Mouse (Mus musculus) adrenal gland, adult (tissue): ENCODE measurements at regions not wholly inside any gene's neighbourhood (a gene's known extent, or its start where the extent isn't known, plus 50 kb on each side); places are given as distances from the start of the nearest gene placed in this dataset.

Experiments used
- DNase-seq, 2 experiments: peaks; one replicate each; pipeline ENCODE4 v3.0.0; 2022 to 2023; ENCODE audit warnings: low spot score in 1 of 2; ENCODE audit not compliant: inconsistent age in 2 of 2

GRCm38 (mm10) chr12:77962631-77963030, 231.4 kb upstream of the Gm6657 start:
- no peak for DNase-seq

DNA sequence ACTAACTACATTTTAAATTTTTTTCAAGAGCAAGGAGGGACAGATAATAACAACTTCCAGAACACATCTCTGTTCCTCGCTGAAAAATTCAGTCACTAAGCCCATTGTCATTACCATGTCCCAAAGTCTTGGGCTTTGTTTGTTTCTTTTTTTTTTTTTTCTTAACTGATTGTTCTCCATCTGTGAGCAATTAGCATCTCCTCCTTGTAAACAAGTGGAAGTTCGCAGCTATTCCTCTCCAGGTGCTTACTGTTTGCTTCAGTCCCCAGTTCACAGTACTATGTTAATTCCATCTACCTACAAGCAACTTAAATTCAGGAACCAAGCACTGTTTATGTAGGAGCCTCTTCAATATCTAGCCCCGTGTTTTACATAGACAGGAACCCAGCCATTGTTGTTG, 225.5 kb upstream of the Gm6657 start:
- DNase-seq = no peak

- peak in 1 of 2 experiments; percentile 25 for DNase-seq
Observed at GRCm38 (mm10) chr12:77970026-77970425, 224.0 kb upstream of the Gm6657 start.

- DNase-seq = peak in 1 of 2 experiments; percentile 23
Observed at GRCm38 (mm10) chr12:77972165-77972564, 221.9 kb upstream of the Gm6657 start.

- DNase-seq = no peak
Observed at GRCm38 (mm10) chr12:77976952-77977351, 217.1 kb upstream of the Gm6657 start.

- DNase-seq = no peak
Observed at GRCm38 (mm10) chr12:77986738-77987137, 207.3 kb upstream of the Gm6657 start.

DNA sequence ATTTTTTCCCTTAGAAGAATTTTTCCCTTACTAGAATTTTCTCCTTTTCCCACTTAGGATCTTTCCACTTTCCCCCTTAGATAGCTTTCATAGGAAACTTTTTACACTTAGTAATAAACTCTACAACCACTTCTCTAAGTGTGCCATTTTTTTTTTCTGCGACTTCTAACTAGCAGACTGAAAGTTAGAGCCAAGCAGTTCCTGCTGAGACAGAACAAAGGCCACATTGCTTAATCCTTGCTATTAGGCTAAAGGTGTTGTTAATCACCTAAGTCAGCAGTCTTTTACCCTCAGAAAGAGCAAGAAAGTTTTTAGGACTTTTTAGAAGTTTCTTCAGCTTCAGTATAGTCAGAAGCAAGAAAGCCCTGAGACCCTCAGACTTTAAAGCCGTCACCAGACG, 204.3 kb upstream of the Gm6657 start:
- no peak for DNase-seq

- no peak for DNase-seq
Observed at GRCm38 (mm10) chr12:77991627-77992026, 202.4 kb upstream of the Gm6657 start.

DNA sequence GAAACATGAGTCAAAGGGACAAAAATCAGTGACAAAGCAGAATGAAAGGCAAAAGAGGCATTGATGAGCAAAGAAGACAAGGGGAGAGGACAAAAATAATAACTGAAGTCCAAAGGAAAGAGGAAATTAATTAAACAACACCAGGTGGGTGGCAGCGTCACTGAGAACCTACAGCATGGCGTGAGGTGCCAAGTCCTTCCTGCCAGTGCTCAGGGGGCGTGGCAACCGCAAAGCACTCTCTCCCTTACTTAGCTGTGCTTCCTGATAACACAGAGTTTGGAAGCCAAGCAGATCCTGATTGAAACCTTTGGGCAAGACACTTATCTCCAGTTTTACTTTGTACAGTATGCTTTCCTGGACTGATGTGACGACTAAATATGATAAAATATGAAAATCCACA, 199.9 kb upstream of the Gm6657 start:
- DNase-seq = no peak

DNA sequence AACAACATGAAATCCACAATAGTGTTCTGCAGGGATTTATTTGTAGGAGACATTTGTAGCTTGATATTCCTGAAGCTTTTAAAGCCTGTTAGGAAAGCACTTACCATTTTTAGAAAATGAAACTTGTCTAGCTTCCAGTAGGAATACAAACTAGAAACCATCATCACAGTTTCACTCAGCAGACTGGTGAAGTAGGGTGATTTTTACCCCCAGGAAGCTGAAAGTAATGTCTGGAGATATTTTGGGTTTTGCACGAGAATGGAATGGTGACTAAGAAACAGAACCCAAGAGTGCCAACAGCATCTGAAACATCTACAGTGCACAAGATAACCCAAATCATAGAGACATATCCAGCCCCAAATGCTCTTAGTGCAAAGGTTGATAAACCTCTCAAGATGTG, 196.1 kb upstream of the Gm6657 start:
- DNase-seq = no peak

DNA sequence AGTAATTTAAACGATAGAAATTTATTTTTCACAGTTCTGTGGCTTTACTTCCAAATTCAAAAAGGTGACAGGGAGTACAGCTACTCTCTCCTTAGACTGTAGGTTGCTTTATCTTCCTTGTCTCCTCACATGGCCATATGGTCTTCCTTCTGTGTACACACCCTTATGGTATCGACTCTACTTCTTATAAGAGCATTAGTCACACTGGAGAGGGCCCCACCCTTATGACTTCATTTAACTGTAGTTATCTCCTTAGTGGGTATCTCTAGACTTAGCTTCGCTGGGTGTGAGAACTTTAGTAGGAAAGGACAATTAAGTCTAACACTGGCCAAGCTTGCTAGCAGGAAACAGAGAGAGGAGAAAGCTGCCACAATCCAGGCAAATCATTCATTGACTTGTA, 193.6 kb upstream of the Gm6657 start:
- DNase-seq = no peak

GRCm38 (mm10) chr12:78001846-78002245, 192.2 kb upstream of the Gm6657 start:
- DNase-seq = no peak

DNA sequence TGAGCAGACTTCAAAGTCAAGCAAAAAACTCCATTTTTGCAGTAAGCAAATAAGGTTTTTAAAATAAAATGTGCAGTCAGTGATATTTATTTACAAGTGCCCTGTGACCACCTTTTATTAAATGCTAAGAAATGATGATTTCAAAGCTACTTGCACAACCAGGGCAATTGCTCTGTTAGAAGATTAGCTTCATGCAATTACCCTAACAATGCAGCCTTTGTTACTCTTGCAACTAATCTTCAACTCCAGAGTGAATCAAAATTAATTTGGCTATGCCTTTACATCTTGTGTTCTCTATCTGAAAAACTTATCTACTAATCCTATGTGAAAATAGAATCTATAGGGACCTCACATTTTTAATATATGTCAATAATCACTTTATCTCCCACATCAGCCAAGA, 160.3 kb upstream of the Gm6657 start:
- no peak for DNase-seq

DNA sequence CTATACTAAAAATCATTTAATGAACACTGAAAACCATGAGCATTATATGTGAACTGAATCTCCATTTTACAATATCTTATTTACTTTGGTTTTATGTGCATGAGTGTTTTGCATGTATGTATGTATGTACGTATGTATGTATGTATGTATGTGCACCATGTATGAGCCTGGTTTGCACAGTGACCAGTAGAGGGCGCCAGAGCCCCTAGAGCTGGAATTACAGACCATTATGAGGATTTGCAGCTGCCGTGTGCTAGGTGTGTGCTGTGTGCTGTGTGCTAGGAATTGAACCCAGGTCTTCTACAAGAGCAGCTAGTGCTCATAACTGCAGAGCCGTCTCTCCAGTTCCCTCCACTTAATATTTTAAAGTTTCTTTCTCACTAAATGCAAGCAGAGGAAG, 147.5 kb upstream of the Gm6657 start:
- DNase-seq = no peak

- DNase-seq = peak; percentile 17 to 78
Observed at GRCm38 (mm10) chr12:78055956-78056355, 138.1 kb upstream of the Gm6657 start.

DNA sequence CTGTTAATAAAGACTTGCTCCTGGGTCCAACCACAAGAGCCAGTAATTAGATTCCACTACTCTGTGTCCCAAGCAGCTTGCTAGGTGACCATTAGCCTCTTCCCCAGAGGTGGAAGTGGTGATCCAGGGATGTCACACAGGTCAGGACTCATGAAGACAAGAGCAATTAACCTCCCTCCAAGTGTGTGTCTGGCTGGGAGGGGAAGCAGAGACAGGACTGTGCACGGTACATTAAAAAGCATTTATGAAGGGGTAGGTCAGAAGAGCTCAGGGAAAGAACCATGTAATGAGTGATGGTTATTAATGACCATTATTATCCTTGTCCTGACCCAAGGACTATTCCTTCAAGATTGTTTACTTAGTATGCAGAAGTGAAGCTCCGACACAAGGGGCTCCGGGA, 136.9 kb upstream of the Gm6657 start:
- no peak for DNase-seq

DNA sequence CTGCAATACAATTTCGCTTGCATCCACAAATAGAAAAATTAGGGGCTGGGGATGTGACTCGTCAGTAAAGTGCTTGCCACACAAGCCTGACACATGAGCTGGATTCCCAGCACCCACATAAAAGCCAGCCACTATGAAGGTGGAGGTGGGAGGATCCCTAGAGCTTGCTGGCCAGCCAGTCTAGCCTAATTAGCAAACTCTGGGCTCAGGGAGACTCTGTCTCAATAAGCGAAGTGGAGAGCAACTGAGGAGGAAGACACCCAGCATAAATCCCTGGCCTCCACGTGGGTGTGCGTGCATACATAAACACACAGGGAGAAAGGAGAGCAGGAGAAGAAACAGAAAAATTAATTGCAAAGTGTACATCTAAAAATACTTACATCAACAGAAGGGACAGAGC, 134.1 kb upstream of the Gm6657 start:
- no peak for DNase-seq

- DNase-seq = no peak
Observed at GRCm38 (mm10) chr12:78066024-78066423, 128.0 kb upstream of the Gm6657 start.

DNA sequence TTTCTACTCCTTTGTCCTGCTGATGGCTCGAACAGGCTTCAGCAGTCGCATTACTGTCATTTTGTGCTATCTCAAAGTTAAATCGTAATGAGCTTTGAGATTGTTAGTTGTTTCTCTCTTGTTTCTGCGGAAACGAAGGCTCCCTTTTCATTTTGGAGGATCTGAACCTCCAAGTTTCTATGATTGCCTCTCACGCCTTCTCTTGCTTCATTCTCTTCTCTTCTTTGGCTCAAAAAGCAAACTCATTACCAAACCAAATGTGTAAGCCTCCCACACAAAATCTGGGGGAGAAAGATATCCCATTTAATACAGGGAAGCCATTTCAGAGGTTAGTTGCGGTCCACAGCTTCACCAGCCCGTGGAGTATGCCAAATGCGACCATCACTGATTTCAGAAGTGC, 121.1 kb upstream of the Gm6657 start:
- DNase-seq = no peak

GRCm38 (mm10) chr12:78074290-78074802, 119.7 kb upstream of the Gm6657 start:
- DNase-seq = no peak

GRCm38 (mm10) chr12:78077285-78077684, 116.8 kb upstream of the Gm6657 start:
- no peak for DNase-seq

GRCm38 (mm10) chr12:78082163-78082562, 111.9 kb upstream of the Gm6657 start:
- DNase-seq = no peak

GRCm38 (mm10) chr12:78086016-78086415, 108.0 kb upstream of the Gm6657 start:
- peak; percentile 20 to 55 for DNase-seq

GRCm38 (mm10) chr12:78087921-78088320, 106.1 kb upstream of the Gm6657 start:
- peak in 1 of 2 experiments; percentile 38 for DNase-seq
